Mouse (Mus musculus) bone marrow macrophage, adult 2 months (primary cell): ENCODE measurements around the gene Spata2l.

Experiments used
- CTCF ChIP-seq: IDR thresholded peaks from 2 replicates; pipeline ENCODE4 v1.5.1; 2012; ENCODE audit warnings: low read depth, mild to moderate bottlenecking, low read length, moderate library complexity
- POLR2A ChIP-seq: IDR thresholded peaks from 2 replicates; pipeline ENCODE4 v1.6.1; 2012; ENCODE audit warnings: mild to moderate bottlenecking, low read depth, low read length, borderline replicate concordance

- TF ChIP-seq POLR2A (no peak), CTCF (no peak)
These were observed 54.6 kb downstream of the Spata2l start for GRCm38 (mm10) chr8:123181391-123181790.
